Mouse (Mus musculus): ENCODE measurements at regions not wholly inside any gene's neighbourhood (a gene's known extent, or its start where the extent isn't known, plus 50 kb on each side); places are given as distances from the start of the nearest gene placed in this dataset.
A peak's percentile ranks its signal among the peaks of the same experiment; 100 is the strongest.

DNA sequence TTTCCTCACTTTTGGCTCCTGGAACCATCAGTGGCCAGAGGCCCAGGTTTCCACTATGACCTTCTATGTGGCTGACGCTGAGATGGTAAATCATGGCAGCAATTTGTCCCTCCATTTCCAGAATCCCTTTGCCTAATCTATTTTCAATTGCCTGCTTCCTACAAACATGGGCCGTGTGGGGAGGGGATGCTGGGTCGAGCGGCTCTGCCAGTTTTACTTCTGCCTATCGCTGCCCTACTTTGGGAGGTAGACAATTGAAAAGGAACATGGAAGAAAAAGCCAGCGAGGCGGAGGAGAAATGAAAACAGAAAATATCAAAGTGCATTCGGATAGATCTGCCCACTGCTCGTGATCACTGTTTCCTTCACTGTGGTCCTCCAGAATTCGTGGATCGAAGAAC lies 123.3 kb upstream of the Nrp1 start:
- DNase-seq, result no peak

DNA sequence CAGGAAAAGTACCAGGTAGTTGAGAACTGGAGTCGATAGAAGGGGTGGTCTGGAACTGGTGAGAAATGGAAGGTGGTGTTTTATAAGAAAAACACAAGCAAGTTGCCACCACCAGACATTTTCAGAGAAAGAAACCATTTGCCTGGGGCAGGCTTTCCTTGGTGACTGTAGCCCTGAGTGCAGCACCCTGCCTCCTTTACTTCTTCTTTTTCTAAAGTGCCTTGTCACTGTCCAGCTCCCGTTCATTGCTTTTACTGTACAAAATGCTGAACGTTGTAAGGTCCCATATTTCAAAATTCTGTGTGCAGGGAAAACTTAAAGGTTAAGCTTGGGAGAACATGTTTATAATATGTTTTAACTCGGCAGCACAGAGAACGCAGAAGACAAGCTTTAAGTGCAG lies 122.9 kb upstream of the Nrp1 start:
- DNase-seq, result no peak

DNA sequence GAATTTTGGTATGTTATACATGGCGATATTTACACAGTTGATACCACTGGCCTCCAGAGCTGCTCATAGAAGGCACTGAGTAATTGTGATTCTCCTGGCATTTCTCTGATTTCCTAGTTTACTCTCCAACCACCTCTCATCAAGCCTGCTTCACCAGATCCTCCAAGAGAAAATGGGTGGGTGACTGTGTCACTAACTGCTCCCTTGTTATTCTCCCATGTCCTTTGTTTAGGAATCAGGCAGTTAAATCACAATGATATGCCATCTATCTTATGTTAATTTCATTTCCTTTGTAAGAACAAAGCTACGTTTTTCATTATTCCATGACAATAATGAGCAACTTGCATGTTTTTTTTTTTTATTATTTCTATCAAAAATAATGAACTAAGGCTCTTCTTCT lies 122.3 kb upstream of the Nrp1 start:
- no peak for DNase-seq

DNA sequence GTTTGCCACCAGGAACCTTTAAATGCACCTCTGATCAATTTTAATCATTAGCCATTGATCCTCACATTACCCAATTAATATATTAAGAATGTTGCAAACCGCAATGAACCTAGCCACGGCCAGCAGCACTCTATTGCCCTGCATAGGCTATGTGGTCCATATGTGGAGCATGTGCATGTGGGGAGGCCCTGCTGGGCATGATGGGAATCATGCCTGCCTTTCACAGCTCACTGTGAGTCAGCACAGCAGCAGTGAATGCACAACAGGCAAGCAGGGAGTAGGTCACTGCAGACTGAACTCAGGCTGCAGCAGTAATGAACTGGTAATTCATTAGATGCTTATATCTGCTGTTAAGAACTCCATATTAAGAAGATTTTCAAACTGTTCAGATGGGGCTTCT lies 119.5 kb upstream of the Nrp1 start:
- peak in 1 of 2 experiments; percentile 8 for DNase-seq

DNA sequence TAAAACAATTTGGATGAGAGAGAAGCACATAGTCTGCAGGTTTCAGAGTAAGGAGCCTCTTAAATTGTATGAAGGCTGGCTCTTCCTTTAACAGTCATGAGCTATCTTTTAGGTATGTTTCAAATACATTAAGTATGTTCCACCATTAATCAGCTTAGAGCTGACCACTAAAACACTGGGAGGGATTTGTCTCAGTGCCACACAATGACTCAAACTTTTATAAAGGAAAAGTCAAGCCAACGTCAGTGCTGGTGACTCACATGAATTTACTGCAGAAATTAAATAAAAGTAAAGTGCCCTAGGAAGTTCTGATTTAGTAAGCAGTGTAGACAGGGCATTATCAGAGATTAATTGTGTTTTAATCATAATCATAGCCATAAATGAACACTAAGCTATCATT lies 118.6 kb upstream of the Nrp1 start:
- peak; percentile 45 to 59 for DNase-seq

DNA sequence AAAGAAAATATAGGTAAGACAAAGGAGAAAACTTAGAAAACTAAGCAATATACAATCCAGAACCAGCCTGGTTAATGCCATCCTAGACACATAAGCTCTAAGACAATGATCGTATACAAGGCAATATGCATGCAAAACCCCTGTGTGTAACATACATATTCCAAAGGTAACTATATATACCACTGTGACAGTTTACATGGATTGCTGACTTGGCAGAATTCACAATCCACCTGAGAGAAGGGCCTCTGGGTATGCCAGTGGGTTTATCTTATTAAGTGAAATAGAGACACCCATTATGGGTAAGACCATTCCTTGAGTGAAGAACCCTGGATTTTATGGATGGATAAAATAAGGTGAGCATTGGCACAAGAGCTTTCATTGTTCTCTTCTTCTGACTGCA lies 117.2 kb upstream of the Nrp1 start:
- DNase-seq, result no peak

DNA sequence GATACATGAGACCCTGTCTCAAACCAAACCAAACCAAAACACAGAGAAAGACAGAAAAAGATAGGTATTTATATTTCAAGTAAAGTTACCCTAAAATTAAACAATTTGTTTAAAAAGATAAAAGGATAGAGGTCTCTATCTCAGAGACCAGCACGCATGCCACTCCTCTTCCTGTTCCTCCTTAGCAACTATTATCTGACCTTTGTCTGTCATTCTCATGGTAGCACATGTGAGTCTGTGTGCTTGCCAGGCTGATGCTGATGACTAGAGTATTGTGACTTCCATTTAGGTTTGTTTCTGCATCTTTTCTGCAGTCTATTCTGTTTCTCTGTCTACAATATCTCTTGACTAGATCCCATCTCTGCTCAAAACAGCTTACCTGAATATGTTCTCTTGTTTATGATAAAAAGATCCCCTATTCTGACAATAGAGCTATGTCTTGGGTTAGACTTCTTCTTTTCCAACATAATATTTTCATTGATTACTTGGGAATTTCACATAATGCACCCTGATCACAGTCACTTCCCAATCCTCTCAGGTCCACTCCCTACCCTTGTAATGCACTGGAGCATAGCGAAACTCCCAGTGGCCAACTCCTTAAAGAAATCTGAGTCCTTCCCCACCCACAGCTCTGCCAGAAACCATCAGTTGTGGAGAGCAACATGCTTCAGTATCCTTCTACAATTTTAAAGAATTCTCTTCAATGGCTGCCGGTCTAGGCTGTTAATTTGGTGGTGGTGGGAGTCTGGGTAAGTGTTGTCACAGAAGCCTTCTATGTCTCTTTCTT lies 115.7 kb upstream of the Nrp1 start:
- no peak for DNase-seq

DNA sequence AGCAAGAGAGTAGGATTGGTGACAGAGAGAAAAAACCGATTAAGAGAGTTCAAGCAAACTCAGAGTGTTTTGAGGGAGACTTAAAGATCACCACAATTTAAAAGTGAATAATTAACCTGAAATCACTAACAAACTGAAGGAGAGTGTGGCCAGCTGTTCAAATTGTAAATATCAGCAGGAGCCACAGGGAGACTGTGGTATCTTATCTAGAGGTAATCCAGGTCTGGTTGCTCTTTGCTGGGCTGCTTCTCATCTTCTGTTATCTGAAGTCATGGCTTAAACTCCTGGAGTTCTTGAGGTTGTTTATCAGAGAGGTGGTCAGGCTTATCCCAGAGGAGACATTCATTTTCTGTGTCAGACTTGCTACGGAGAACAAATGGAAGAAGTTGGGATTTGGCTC lies 106.7 kb upstream of the Nrp1 start:
- no peak for DNase-seq

DNA sequence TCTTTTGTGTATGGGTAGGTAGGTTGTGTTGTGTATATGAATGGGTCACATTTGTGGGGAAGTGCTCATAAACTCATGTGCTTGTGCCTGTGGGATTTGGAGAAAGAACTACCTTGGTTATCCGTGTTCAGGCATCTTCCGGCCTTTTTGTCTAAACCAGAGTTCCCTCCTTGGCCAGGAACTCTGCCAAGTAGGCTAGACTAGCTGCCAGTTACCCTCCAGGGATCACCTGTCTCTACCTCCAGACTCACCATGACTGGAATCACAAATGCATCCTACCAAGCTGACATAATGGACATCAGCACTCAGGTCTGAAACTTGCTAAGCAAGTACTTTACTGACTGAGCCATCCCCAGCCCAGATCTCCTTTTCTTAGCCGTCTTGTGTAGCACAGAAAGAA lies 97.6 kb upstream of the Nrp1 start:
- DNase-seq, result no peak

DNA sequence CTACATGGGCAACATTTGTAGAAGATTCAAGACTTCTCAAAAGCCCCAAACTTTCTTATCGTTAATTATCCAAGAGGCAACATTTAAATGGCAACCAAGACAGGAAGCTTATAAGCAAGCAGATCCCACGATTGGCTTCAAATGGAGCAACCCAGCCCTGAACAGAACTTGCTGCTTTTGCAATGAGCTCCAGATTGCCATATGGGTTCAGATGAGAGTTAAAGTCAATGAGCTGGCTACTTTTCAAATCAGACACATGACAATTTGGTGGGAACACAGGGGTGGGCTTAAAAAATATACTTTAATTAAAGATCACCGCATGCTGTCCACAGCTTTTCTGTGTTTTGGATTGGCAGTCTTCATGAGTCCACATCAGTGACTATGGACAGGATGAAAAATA lies 97.0 kb upstream of the Nrp1 start:
- DNase-seq, result no peak

DNA sequence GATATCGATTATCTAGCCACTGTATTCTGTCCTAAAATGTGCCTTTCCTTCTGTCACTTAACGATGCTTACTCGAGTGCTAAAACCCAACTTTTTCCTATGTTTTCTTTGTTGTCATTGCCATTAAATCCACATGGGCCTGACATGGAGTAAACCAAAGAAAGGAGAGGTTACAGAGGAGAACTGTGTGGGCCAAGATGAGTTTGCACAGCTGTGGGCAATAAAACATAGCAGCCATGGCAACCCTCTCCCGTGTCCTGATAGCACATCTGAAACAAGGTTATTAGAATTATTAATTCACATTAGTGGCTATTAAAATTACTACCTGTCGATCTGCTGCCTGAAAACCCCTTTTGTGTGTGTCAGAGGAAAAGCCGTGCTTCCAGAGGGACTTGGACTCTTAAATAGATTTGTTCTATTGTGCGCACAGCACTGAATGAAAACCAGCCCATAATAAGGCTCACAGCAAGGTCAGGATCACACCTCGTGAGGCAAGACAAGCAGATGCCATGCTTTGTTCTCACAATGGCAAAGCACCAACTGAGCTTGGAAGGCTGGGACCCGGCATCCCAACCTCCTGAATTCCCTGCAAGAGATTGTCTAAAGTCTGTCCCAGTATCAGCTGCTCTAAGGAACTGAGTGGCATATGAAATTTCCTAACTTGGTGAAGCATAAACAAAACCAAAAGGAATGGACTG lies 95.0 kb upstream of the Nrp1 start:
- DNase-seq, result no peak

DNA sequence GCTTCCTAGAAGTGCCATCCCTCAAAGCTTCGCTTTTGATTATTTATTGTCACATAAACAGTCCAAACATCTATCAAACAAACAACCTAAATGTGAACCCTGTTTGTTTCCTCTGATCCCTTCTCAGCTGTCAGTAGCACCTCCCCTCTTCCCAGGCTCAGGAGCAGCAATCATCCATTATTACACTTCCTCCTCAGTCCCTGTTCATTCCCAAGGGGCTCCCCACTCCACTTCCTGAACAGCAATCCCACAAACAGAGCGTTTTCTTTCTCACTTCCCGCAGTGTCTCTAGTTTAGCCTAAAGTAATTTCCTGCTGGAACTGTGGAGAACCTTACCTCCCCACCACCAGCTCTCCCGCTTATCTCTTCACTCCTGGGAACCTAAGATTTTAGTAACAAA lies 91.1 kb upstream of the Nrp1 start:
- DNase-seq, result peak; percentile 12 to 30

DNA sequence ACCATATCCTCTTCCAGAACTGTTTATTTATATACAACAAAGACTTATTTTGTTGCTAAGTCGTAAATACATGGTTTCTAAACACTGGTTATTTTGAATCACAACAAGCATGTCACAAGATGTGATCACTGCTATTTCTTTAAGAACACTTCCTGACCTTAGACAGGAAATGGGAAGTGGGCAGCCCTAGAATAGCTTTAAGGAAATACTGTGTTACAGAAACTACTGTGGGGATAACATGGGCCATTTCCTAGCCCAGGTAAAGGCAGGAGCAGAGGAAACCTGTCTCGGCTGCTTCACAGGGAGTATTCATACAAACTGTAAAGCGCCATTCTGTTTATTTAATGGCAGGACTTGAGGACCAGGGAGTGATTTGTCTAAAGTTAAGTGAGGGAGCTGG lies 90.4 kb upstream of the Nrp1 start:
- DNase-seq, result no peak

DNA sequence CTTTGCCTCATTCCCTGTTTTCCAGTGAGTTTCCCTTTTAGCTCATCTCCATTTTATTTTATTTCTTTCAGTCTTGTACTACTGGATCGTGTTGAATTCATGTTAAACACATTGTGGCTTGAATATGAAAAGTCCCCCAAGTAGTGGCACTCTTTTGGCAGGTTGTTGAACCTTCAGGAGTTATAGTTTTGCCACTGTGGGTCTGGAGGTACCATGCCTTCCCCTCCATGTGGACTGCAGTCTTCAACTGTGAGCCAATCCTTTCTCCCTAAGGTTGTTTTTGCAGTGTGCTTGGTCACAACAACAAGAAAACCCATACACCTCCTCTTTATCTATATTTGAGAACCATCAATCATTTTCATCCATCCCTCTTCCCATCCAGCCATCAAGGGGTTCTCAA lies 88.9 kb upstream of the Nrp1 start:
- no peak for DNase-seq

DNA sequence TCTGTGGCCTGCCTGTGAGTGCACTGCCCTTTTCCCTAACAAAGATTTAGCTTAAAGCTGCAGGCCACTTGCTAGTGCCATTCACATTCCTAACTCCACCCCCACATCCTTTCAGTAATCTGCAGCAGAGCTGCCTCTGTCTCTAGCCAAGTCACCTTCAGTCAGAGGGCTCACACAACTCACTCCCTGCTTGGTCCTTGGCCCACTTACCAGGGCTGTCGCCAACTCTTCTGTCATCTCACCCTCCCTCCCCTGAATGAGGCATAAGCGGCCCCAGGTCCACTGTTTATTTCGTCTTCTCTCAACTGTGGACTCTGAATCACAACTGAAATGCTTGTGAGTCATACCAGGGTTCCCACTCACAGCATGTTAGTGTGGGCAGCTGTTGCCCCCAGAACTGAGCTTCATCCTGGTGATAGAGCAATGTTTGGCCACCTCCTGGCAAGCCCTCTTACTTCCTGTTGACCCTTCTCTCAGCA lies 85.5 kb upstream of the Nrp1 start:
- peak; percentile 82 to 87 for DNase-seq

DNA sequence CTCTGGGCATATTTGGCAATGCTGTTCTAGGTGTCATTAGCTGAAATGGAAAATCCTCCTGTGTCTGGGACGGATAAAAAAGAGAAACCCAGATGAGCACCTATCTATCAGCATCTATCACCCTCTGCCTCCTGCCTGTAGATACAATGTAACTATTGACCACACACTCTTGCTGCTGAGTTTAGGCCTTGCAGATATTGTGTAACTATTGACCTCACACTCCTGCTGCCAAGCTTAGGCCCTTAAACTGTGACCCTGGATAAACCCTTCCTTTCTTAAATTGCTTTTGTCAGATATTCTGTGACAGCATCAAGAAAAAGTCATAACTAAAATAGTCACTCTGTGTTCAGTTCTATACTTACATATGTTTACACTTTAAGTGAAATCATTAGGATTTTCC lies 81.9 kb upstream of the Nrp1 start:
- no peak for DNase-seq

DNA sequence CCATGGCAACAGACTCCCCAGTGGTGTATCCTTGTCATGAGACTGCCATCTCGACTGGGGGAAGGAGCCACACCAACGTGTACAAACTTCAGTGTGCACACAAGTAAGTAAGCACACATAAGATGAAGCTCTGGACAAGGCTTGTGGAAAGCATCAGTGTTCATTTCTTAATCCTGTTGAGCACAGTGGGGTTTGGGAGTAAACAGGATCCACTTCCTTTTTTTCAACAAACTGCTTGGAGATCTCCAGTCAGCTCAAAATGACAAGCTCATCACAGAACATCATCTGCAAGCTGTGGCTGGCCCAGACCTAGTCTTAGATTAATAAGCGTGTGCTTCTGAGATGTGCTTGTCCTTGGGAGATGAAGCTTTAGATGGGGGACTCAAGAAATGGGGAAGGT lies 75.6 kb upstream of the Nrp1 start:
- no peak for DNase-seq

DNA sequence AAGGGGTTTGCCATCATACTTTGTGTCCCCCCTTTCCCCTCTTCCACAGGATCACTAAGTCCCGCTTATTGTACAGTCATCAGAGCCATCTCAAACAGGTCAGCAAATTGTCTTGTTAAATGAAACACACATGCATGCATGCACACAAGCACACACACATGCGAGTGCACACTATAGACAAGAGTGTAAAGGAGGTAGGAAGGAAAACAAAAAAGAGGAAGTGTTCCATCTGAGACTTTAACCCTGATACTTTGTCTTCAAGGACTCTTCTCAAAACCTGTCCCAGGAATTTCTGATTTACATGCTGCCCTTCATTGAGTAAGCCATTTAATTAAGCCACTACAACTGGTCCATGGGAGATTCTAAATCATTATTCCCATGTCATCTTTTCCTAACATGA lies 75.0 kb upstream of the Nrp1 start:
- no peak for DNase-seq

DNA sequence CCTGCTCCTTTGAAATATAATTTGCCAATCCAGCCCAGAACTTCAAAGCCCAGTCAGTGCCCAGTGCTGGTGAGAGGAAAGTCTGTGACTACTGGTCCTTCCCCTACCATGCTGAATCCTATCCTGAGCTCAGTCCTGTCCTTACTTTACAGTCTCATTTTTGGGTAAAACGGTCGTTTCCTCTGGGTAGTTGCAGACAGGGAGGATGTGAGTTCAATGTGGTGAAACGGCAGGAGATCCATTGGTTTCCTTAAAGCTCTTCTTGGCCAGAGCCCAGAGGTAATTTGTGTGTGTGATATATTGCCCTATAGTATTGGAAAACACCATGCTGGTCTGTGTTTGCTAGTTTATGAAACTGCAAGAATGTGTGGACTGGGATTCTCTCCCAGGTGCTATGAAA lies 73.6 kb upstream of the Nrp1 start:
- no peak for DNase-seq

DNA sequence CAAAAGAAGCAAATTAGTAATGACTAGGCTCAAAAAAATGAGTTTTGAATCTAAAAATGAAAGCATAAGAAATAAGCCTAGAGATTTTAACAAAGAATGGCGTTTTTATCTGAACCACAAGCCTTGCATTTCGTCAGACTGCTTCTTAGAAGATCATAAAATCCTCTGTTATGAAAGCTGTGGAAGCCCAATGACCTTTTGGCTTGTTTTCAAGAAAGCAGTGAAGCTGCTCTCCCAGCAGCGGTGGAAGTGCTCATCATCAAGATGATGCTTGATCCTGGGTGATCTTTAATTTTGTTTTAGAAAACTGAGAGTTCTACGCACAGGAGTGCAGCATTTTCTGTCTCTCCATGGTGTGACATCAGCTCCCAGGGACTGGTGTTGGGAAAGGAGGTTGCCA lies 68.3 kb upstream of the Nrp1 start:
- DNase-seq, result no peak

DNA sequence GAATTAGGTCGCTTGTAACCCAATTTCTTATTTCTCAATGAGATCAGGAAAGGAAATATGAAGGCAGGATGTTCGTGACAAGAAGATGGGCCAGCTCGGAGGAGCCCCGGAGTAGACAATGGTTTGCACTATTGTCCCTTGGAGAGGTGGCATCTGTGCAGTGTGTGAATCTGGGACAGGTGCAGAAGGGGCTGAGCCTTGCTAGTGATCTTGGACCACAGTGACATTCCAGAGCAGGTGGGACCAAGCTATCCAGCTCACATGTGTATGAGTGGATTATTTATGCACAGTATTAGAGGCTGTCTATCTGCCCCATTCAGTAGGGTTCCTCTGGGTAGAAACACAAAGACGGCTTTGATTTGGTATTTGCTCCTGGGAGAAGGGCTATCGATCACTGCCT lies 66.0 kb upstream of the Nrp1 start:
- DNase-seq, result no peak

DNA sequence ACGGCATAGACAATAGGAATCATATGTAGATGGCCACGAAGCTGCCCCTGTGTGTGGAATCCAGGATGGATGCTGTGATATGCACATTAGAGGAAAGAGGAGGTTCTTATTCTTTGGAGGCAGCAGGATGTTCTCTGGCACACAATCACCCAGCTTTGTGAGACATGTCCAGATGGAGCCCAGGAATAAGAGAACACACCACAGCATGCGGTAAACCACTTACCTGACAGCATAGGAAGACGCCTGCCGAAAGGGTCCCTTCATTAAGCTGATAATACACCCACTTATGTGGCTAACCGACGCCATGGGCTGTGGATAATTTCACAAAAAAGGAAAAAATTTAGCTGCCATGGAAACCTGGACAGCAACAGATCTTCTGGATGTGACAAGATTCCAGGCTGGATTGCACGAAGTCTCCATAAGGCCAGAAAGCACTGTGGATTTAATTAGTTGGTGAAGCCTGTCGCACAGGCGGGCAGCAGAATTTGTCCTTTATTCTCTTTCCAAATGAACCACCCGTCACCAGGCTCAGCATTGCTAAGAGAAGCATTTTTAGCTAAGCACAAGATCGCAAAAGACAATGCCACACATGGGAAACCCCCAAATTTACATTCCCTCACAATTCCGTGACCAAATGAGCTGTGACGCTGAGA lies 61.5 kb upstream of the Nrp1 start:
- no peak for DNase-seq

DNA sequence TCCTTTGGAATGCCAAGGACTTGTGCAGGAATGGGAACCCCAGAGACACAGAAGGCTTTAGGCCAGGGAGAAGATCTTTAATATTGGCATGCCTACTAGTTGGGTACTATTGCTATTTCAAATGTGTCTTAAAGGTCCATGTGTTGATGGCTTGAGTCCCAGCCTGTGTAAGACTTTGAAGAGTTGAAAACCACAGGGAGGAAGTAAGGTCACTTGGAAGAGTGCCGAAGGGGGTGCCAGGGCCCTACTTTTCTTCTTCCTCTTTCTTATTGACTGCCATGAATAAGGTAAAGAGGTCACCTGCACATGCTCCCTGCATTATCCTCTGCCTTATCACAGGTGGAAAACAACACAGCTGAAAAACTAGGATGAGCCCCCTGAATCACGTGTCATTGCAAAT lies 56.1 kb upstream of the Nrp1 start:
- DNase-seq, result peak in 1 of 2 experiments; percentile 11

Measured in adrenal gland, postnatal 36 days (tissue).